Mouse (Mus musculus) adrenal gland (tissue): ENCODE data around the gene Hectd2.

ENCODE experiments used
- intact Hi-C: fragments of 180-260 bp; cut with DNase I; formaldehyde crosslinking; loops from one replicate; pipeline ENCODE4 v1.15.1; 2025

Gene Hectd2

DNA sequence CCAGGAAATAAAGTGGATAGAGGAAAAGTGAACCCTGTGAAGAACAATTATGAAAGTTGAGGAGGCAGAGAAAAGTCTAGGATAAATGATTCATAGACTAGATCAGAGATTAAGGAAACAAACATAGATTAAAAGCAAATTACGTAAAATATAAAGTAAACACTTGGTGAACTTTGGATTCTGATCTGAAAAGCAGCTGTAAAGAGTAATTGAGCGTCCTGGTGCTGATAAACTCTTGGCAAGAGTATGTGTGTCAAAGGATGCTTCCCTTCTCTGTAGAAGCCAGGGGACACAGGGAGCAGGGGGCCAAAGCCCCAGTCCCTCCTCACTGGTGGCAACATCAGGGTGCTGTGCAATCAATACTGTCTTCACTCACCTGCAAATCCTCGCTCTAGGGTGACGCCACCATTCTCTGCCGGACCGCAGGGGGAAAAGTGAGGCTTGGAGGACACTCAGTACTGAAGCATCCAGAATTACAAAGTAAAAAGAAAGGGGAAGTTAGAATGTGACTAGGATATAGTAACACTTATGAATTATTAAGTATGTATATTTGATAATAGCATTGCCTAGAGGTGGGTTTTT is 91.0 kb downstream of the Hectd2 start:
- intact Hi-C loops: no loop called here

DNA sequence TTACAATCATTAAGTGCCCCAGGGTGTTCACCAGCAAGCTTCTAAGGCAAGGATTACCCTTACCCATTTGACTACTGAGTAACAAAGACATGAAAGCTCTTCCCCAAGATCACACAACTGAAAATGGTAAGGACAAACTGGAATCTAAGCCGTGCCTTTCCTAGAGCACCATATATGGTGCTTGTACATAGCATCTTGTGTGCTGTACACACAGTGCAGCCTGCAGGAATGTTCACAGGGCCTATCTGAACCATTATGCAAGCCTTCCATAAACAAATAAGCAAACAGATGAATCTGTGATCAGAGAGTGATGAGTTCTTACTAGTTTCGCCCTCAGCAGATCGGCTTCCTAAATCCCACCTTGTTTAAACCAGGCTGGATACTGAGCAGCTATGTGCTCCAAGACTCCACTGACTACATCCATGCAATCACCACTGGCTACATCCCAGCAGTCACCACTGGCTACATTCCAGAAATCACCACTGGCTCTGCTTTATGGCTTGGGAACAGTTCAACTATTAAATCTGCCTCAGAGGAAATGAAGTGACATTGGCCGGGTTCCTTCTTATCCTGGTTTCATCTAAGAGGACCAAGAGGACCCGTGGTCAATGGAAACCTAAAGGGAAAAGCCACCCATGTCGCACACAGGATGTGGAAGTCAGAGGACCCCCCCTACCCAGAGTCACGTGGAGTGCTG is 91.8 kb downstream of the Hectd2 start:
- intact Hi-C loops: no loop called here

- intact Hi-C loops: no loop called here
Observed at GRCm38 (mm10) chr19:36652686-36653085, 98.2 kb downstream of the Hectd2 start.

DNA sequence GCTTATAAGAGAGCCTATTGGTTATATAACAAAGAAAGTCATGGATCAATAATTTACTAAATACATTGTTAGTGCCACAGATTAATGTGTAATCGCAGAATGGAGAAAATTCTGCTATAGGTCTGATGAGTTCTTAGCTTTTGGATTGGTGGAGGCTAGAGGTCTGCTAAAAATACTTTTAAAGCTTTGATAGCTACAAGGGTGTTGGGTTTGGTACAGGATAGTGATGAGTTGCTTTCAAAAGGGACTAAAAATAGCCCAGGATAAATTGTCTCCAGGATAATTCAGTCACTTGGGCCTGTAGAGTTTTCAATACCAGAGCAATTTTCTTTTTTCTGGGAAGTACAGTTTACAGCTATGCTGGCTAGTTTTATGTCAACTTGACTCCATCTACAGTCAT is 108.3 kb downstream of the Hectd2 start:
- intact Hi-C loops: no loop called here

- intact Hi-C loops: no loop called here
Observed at GRCm38 (mm10) chr19:36663918-36664317, 109.5 kb downstream of the Hectd2 start.

GRCm38 (mm10) chr19:36664417-36664816 is 110.0 kb downstream of the Hectd2 start:
- intact Hi-C loops: no loop called here

GRCm38 (mm10) chr19:36665206-36665605 is 110.8 kb downstream of the Hectd2 start:
- intact Hi-C loops: no loop called here

DNA sequence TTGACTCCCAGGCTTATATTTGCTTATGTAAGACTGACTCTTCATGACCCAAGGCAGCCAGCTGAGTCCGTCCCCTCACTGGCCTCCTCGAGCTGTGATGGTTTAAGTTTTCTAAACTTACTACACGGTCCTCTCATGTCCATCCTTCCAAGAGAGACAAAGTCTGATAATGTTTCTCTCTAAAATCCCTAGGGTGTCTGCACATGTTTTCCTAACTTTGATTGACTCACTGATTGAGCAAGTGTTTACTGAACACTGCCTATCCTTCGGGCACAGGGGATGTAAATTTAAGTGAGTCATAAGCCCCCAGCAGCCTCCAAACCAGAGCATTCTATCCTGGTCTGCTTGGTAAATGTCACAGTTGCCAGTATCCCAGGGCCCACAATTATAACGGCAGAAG is 111.2 kb downstream of the Hectd2 start:
- intact Hi-C loops: no loop called here

- intact Hi-C loops: no loop called here
Observed at GRCm38 (mm10) chr19:36666471-36666870, 112.0 kb downstream of the Hectd2 start.

GRCm38 (mm10) chr19:36667368-36667767 is 112.9 kb downstream of the Hectd2 start:
- intact Hi-C loops: no loop called here

DNA sequence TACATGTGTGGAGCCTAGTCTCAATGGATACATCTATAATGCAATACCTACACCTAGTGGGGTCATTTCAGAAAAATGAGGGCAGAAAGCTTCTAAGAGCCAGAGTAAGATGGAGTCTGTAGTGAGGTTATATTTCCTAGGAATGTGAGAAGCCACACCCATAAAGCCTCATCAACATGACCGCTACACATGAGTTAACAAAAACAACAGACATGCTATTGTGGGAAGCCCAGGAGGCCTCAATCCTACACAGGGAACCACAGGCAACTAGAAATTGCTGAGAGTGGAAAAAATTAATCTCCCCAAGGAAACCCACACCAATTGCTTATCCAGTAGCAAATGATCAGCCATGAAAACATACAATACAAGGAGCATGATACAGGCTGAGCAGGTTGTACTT is 113.7 kb downstream of the Hectd2 start:
- intact Hi-C loops: no loop called here

DNA sequence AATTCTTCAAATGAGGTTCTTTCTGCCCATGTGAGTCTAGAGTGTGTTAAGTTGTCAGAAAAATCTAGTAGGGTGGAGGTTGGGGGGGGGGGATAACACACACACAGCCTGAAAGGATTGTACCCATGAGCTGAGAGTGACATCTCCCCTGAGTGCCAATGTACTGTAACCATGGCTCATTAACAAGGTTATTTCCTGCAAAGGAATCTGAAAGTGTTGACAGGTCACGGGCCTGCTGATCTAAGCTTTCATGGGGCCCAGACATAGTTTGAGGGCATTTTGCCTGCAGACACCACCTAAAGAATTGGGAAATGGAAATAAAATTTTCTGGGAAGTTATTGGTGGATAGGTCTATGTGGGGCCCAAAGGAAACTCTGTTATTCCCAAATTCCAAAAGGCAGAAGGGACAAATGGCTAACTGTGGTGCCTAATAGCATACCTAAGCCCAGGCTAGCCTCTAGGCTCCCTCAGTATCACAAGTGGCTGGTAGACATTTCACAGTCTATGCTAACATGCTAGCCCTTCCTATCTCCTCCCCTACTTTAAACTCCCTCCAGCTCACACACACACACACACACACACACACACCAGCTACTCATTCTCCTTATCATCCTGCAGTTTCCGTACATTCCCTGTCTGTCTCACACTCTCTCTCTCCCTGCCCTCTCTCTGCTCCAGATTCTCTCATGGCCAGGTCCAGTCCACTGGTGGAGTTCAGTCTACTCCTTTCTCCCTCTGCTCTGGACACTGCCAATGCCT is 114.6 kb downstream of the Hectd2 start:
- intact Hi-C loops: no loop called here

DNA sequence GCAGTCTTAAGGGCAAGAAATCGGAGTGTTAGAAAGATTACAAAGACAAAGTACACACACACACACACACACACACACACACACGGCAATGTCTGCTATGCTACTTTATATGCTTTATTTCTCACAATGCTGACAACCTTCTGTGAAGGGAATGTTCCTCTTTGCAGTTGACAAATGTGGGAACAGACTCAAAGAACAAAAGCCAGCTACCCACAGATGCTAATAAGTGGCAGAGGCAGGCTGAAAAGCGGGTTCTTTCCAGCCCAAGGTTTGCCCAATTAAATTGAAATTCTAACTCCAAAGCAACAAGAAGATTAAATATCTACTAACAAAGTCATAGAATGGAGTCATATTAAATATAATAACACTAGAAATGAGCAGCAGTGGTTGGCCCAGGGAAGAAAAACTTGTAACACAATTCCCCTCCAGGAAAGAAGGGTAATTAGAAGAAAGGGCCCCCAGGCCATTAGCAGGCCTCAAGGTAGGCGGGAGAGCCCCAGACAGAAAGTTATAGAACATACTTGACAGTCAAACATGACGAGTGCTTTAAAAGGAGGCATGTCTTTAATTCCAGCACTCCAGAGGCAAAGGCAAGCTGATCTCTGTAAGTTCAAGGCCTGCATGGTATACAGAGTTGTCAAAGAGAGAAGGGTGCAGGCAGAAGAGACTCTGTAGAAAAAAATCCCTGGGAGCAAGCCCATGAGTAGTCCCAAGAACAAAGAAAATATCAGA is 115.4 kb downstream of the Hectd2 start:
- intact Hi-C loops: no loop called here
